Mouse (Mus musculus) neural tube, embryonic 12.5 days (tissue): Measurements from ENCODE around the gene Agbl2. TPM values are rescaled to one million over a fixed set of nuclear protein-coding genes. Genes with fewer than 3 reads are reported as not detected.
A peak's percentile ranks its signal among the peaks of the same experiment; 100 is the strongest.

Experiments used
- ATAC-seq: fragments of 200-750 bp; cut with Nextera tagmentation; 2 replicates; pipeline ENCODE4 v1.8.0; 2017; ENCODE audit warnings: low read depth, mild to moderate bottlenecking, moderate TSS enrichment, moderate library complexity; ENCODE audit not compliant: low FRiP score
- H3K27ac ChIP-seq: fragments of 300-500 bp; sonication (generic); 2 replicates; pipeline ENCODE4 v1.5.1; 2016
- H3K27me3 ChIP-seq: fragments of 300-500 bp; sonication (generic); replicated peaks from 2 replicates; pipeline ENCODE4 v1.6.1; 2016; ENCODE audit warnings: mild to moderate bottlenecking
- H3K36me3 ChIP-seq: fragments of 300-500 bp; sonication (generic); 2 replicates; pipeline ENCODE4 v1.6.1; 2016; ENCODE audit warnings: mild to moderate bottlenecking
- H3K4me1 ChIP-seq: fragments of 300-500 bp; sonication (generic); 2 replicates; pipeline ENCODE4 v1.6.1; 2016
- H3K4me2 ChIP-seq: fragments of 300-500 bp; sonication (generic); replicated peaks from 2 replicates; pipeline ENCODE4 v1.6.1; 2016; ENCODE audit warnings: mild to moderate bottlenecking
- H3K4me3 ChIP-seq: fragments of 300-500 bp; sonication (generic); 2 replicates; pipeline ENCODE4 v1.5.1; 2016
- H3K9ac ChIP-seq: fragments of 300-500 bp; sonication (generic); 2 replicates; pipeline ENCODE4 v1.6.1; 2016; ENCODE audit warnings: mild to moderate bottlenecking
- H3K9me3 ChIP-seq: fragments of 300-500 bp; sonication (generic); 2 replicates; pipeline ENCODE4 v1.6.1; 2016; ENCODE audit warnings: mild to moderate bottlenecking
- WGBS: fragments of 180-500 bp; shearing (Covaris S2); methylation state at CpG from one replicate; pipeline ENCODE4 v1.1.7; 2016; 5-methylcytosine and 5-hydroxymethylcytosine counted together
- polyA plus RNA-seq: library from polyadenylated mRNA; unstranded; fragments of >200 nt; fragmentation: Nextera tagmentation; extraction: Ambion mirVana; gene quantifications from 2 replicates; pipeline ENCODE4 v1.2.1, GENCODE M21; 2016

The Agbl2 gene
- polyA plus RNA-seq: 0.22 and 0.28 TPM in 2 replicates

DNA sequence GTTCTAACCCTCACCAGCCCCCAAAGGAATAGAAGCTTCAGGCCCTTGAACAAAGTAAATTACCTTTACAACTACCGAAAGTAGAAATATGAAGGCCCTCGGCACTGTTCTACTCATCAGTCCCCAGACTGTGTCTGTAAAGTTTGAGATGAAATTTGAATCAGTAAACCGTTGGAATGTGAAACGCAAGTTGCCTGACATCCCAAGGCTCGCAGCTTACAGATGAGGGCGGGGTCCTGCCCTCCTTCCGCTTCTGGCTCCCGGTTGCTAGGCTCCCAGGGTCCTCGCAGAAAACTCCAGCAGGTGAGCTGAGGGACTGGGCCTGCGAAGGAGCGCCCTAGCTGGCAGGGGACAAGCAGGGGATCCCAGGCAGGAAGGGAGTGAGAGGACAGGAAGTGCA is at the start of gene Agbl2:
Gene Agbl2 (plus strand): TSS at position 270 of the 400 bp plus-strand sequence.
- peak within 1 kb of the TSS; percentile 64 for H3K4me2 ChIP-seq
- 0 out of 2 replicates have a peak, but pooled peaks cover 3% of the 10 kb centered on the region for H3K27me3 ChIP-seq
- peaks cover 30% of the 10 kb centered on the region for H3K36me3 ChIP-seq
- 4% methylated on average over 11 of the region's 11 CpGs for WGBS
- H3K9ac ChIP-seq: peak within 1 kb of the TSS; percentile 42; the same call in 1 of the 2 replicates
- ATAC-seq: peak; percentile 49; the same call in 1 of the 2 replicates
- H3K4me3 ChIP-seq: peak within 1 kb of the TSS; percentile 30
- H3K4me1 ChIP-seq: peaks cover 10% of the 10 kb centered on the region
- H3K27ac ChIP-seq: no peak within 1 kb of the TSS
- H3K9me3 ChIP-seq: no peaks in the 10 kb centered on the region

GRCm38 (mm10) chr2:90735326-90735725 is 47.2 kb upstream of the Agbl2 start:
- Histone ChIP-seq H3K9ac (no peak overlapping the region), H3K4me2 (no peak overlapping the region), H3K4me1 (no peaks in the 10 kb centered on the region), H3K36me3 (peaks cover 73% of the 10 kb centered on the region), H3K27ac (no peak overlapping the region), H3K9me3 (no peaks in the 10 kb centered on the region), H3K4me3 (no peak overlapping the region), H3K27me3 (no peaks in the 10 kb centered on the region)
- no peak for ATAC-seq
- WGBS: 96% methylated on average over 11 of the region's 11 CpGs

GRCm38 (mm10) chr2:90738801-90739200 is 43.7 kb upstream of the Agbl2 start:
- H3K36me3 ChIP-seq: peaks cover 40% of the 10 kb centered on the region
- no peak overlapping the region for H3K27ac ChIP-seq
- H3K4me3 ChIP-seq: no peak overlapping the region
- no peak overlapping the region for H3K9ac ChIP-seq
- no peak overlapping the region for H3K4me2 ChIP-seq
- no peak for ATAC-seq
- WGBS: 89% methylated on average over 3 of the region's 3 CpGs
- H3K27me3 ChIP-seq: no peaks in the 10 kb centered on the region
- no peaks in the 10 kb centered on the region for H3K4me1 ChIP-seq
- H3K9me3 ChIP-seq: no peaks in the 10 kb centered on the region

DNA sequence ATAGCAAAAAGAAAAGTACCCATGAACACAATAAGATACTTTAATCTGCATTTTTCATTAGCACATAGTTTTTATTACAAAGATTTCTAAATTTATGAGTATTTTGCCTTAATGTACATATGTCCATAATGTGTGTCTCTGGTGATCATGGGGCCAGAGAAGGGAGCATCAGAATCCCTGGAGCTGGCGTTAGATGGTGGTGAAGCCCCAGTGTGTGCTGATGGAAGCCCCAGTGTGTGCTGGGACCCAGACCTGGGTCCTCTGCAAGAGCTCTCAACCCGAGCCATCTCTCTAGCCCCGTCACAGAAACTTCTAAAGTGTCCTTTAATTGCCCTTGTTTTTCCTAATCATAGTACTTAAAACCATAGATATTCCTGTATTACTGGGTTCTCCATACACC is 43.2 kb upstream of the Agbl2 start:
- Histone ChIP-seq H3K9ac (no peak overlapping the region), H3K9me3 (no peaks in the 10 kb centered on the region), H3K27me3 (no peaks in the 10 kb centered on the region), H3K4me1 (no peaks in the 10 kb centered on the region), H3K4me3 (no peak overlapping the region), H3K36me3 (peaks cover 35% of the 10 kb centered on the region), H3K4me2 (no peak overlapping the region), H3K27ac (no peak overlapping the region)
- 94% methylated on average over 3 of the region's 3 CpGs for WGBS
- ATAC-seq: no peak

- Histone ChIP-seq H3K27me3 (no peaks in the 10 kb centered on the region), H3K27ac (no peak overlapping the region), H3K4me2 (no peak overlapping the region), H3K9ac (no peak overlapping the region), H3K4me3 (no peak overlapping the region), H3K9me3 (no peaks in the 10 kb centered on the region), H3K4me1 (no peaks in the 10 kb centered on the region), H3K36me3 (peaks cover 29% of the 10 kb centered on the region)
- no peak for ATAC-seq
- 88% methylated on average over 5 of the region's 5 CpGs for WGBS
Observed at GRCm38 (mm10) chr2:90739921-90740320, 42.6 kb upstream of the Agbl2 start.

GRCm38 (mm10) chr2:90744285-90745052 is 38.1 kb upstream of the Agbl2 start:
- peak overlapping the region; percentile 83 for H3K4me2 ChIP-seq
- peak overlapping the region; percentile 91 for H3K4me3 ChIP-seq
- peak overlapping the region; percentile 62 for H3K27ac ChIP-seq
- peak; percentile 13 for ATAC-seq
- 70% methylated on average over 12 of the region's 12 CpGs for WGBS
- H3K27me3 ChIP-seq: no peaks in the 10 kb centered on the region
- peaks cover 15% of the 10 kb centered on the region for H3K4me1 ChIP-seq
- H3K36me3 ChIP-seq: peaks cover 11% of the 10 kb centered on the region
- no peaks in the 10 kb centered on the region for H3K9me3 ChIP-seq
- H3K9ac ChIP-seq: peak overlapping the region; percentile 44; the same call in 1 of the 2 replicates

GRCm38 (mm10) chr2:90745053-90745678 is 37.4 kb upstream of the Agbl2 start, which contains the start of gene Fnbp4:
TSS of gene Fnbp4 (plus strand) at chr2:90745370.
- peaks cover 11% of the 10 kb centered on the region for H3K36me3 ChIP-seq
- peaks cover 15% of the 10 kb centered on the region for H3K4me1 ChIP-seq
- ATAC-seq: peak; percentile 99
- peak within 1 kb of the TSS; percentile 97 for H3K9ac ChIP-seq
- H3K27me3 ChIP-seq: no peaks in the 10 kb centered on the region
- peak within 1 kb of the TSS; percentile 91 for H3K4me3 ChIP-seq
- peak within 1 kb of the TSS; percentile 90 for H3K27ac ChIP-seq
- WGBS: under 1% methylated on average over 44 of the region's 44 CpGs
- H3K4me2 ChIP-seq: peak within 1 kb of the TSS; percentile 83
- no peaks in the 10 kb centered on the region for H3K9me3 ChIP-seq

DNA sequence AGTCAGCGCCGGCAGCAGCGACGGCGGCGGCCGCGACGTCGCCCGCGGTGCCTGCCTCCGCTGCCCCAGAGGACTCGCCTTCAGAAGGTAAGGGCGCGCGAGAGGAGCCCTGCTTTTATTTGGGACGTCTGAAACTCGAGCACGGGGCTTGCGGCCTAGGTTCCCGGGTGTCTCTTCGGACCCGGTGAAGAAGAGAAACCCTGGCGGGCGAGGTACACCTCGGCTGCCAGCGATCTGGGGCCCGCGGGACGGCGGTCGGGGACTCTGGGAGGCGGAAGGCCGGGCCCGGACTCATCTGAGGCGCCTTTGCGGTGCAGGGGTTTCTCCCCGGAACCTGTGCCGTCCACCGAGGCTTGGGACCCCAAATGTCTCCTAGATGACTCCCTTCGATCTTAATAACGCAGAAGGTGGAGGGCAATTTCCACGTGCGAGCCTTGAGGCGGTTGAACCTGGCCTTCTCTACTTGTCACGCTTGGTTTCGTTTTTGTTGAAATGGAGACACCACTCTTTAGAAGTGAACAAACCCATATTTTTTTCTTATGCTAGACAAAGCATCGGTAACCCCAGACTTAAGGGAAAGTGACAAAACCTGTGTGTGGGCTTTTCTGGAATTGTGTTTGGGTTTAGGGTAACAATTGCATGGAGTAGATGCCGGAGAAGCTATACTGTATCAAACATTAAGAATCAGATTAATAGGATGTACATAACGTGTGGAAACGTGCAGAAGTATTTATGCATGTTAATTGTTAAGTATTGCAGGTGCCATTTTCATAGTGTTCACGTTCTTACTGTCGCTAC is 36.6 kb upstream of the Agbl2 start:
- peak overlapping the region; percentile 91 for H3K4me3 ChIP-seq
- under 1% methylated on average over 54 of the region's 54 CpGs for WGBS
- no peaks in the 10 kb centered on the region for H3K27me3 ChIP-seq
- peak overlapping the region; percentile 90 for H3K27ac ChIP-seq
- peak; percentile 64 for ATAC-seq
- peaks cover 16% of the 10 kb centered on the region for H3K36me3 ChIP-seq
- H3K9ac ChIP-seq: peak overlapping the region; percentile 97
- H3K9me3 ChIP-seq: no peaks in the 10 kb centered on the region
- peaks cover 15% of the 10 kb centered on the region for H3K4me1 ChIP-seq
- peak overlapping the region; percentile 83 for H3K4me2 ChIP-seq

DNA sequence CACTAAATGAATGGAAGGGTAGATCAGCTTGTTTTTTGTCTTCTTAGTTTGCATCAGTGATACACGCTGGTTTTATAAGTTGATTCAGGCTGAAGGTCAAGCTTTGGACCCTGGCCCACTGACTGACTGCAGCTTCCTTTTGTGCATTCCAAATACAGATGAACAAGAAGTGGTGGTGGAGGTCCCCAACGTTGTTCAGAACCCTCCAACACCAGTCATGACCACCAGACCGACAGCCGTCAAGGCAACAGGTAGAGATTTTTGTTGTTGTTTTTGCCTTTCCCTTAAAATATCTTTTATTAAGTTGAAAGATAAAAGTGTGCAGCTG is 36.0 kb upstream of the Agbl2 start:
- no peak overlapping the region for H3K27ac ChIP-seq
- no peaks in the 10 kb centered on the region for H3K9me3 ChIP-seq
- H3K4me3 ChIP-seq: peak overlapping the region; percentile 91
- peak overlapping the region; percentile 97 for H3K9ac ChIP-seq
- no peaks in the 10 kb centered on the region for H3K27me3 ChIP-seq
- peaks cover 15% of the 10 kb centered on the region for H3K4me1 ChIP-seq
- no peak for ATAC-seq
- 20% methylated on average over 4 of the region's 4 CpGs for WGBS
- peak overlapping the region; percentile 83 for H3K4me2 ChIP-seq
- peaks cover 22% of the 10 kb centered on the region for H3K36me3 ChIP-seq

- H3K27me3 ChIP-seq: no peaks in the 10 kb centered on the region
- H3K36me3 ChIP-seq: peaks cover 23% of the 10 kb centered on the region
- no peak overlapping the region for H3K9ac ChIP-seq
- H3K27ac ChIP-seq: no peak overlapping the region
- H3K4me2 ChIP-seq: peak overlapping the region; percentile 83
- no peaks in the 10 kb centered on the region for H3K9me3 ChIP-seq
- 95% methylated on average over 10 of the region's 10 CpGs for WGBS
- peaks cover 15% of the 10 kb centered on the region for H3K4me1 ChIP-seq
- no peak for ATAC-seq
- H3K4me3 ChIP-seq: peak overlapping the region; percentile 91
Observed at GRCm38 (mm10) chr2:90747131-90747530, 35.4 kb upstream of the Agbl2 start.

GRCm38 (mm10) chr2:90749676-90750459 is 32.7 kb upstream of the Agbl2 start:
- no peak for ATAC-seq
- H3K36me3 ChIP-seq: peaks cover 49% of the 10 kb centered on the region
- WGBS: 87% methylated on average over 6 of the region's 6 CpGs
- H3K9ac ChIP-seq: no peak overlapping the region
- no peak overlapping the region for H3K27ac ChIP-seq
- H3K4me1 ChIP-seq: peaks cover 15% of the 10 kb centered on the region
- H3K4me3 ChIP-seq: no peak overlapping the region
- H3K27me3 ChIP-seq: no peaks in the 10 kb centered on the region
- no peaks in the 10 kb centered on the region for H3K9me3 ChIP-seq
- H3K4me2 ChIP-seq: no peak overlapping the region
